ENCODE assay signal across 9 mouse cellular contexts in the genomic region with DNA sequence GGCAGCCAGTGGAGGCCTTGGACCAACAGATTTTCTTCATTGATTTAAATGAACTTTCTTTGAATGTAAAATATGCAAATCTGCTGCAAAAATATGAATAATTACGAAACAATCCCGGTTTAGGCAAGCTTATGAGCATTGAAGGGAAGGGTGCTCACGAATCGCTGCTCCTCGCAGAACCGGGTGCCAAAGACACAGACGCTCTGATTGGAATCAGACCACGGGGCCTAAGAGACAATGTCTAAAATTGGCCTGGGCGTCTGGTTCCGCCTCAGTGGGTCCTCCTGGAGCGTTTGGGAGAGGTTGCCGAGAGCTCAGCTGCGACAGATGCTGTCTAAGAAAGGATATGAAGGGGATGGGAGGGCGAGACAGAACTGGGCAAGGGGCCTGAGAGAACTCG. TPM values are rescaled to one million over a fixed set of nuclear protein-coding genes. Genes with fewer than 3 reads are reported as not detected.
A peak's percentile ranks its signal among the peaks of the same experiment; 100 is the strongest.
DNase-seq lines count a peak whose midpoint lies in the region; ATAC-seq and TF ChIP-seq lines count a peak whose summit lies in the region.
"Had no signal": no experiment of that assay in that cellular context is flagged by ENCODE, and none has a peak within 500 bp of the region (broad histone marks: within the 10 kb centered on the region; RNA-seq: fewer than 3 reads in every experiment).

No protein-coding gene starts in this region.

- H3K4me2 ChIP-seq in lung, postnatal 0 days (replicated peaks; ENCODE audit: low read depth, low read length) = no peak overlapping the region
- no peak overlapping the region for H3K4me2 ChIP-seq in hindbrain, embryonic 11.5 days (replicated peaks; ENCODE audit: low read depth, low read length)
- no peak overlapping the region for H3K4me2 ChIP-seq in stomach, embryonic 16.5 days (ENCODE audit: low read depth, low read length)
- H3K4me2 ChIP-seq: limb, embryonic 12.5 days had no signal

- 65% methylated on average over 15 of the region's 15 CpGs for WGBS in lung, postnatal 0 days
- 74% methylated on average over 15 of the region's 15 CpGs for WGBS in hindbrain, embryonic 11.5 days
- WGBS in stomach, embryonic 16.5 days = 75% methylated on average over 15 of the region's 15 CpGs

- H3K9me3 ChIP-seq in lung, postnatal 0 days (ENCODE audit: low read length) = no peaks in the 10 kb centered on the region
- no peaks in the 10 kb centered on the region for H3K9me3 ChIP-seq in hindbrain, embryonic 11.5 days (ENCODE audit: control insufficient read depth, low read length)
- no peaks in the 10 kb centered on the region for H3K9me3 ChIP-seq in stomach, embryonic 16.5 days (replicated peaks; ENCODE audit: control insufficient read depth, low read length)
- H3K9me3 ChIP-seq: limb, embryonic 12.5 days had no signal

- TF ChIP-seq EP300 in lung, postnatal 0 days (IDR thresholded peaks at IDR 0.05) = no peak

- 0 out of 2 replicates have a peak, but pooled peaks have one; percentile 14 for ATAC-seq in lung, postnatal 0 days
- no peak for ATAC-seq in hindbrain, embryonic 11.5 days (ENCODE audit: low FRiP score)
- ATAC-seq in stomach, embryonic 16.5 days (ENCODE audit: insufficient read depth, low FRiP score) = peak; percentile 45; the same call in 1 of the 2 replicates
- ATAC-seq: inflammation-experienced regulatory T-cells, adult 6 months had no signal

- peak; percentile 24 for DNase-seq in lung, postnatal 0 days (ENCODE audit: low spot score)
- no peak for DNase-seq in lung, postnatal 36 days
- no peak for DNase-seq in hindbrain, embryonic 11.5 days (ENCODE audit: low spot score)
- DNase-seq in left cerebral cortex, adult 11 months (ENCODE audit: low spot score) = peak; percentile 60
- no peak for DNase-seq in thymus, postnatal 0 days (ENCODE audit: low spot score)
- no peak for DNase-seq in cerebellum, adult 11-12 months

- no peak overlapping the region for H3K4me3 ChIP-seq in lung, postnatal 0 days (ENCODE audit: low read depth, low read length)
- H3K4me3 ChIP-seq in hindbrain, embryonic 11.5 days (ENCODE audit: low read depth, low read length) = no peak overlapping the region
- H3K4me3 ChIP-seq in stomach, embryonic 16.5 days (replicated peaks; ENCODE audit: low read length) = no peak overlapping the region
- H3K4me3 ChIP-seq: limb, embryonic 12.5 days had no signal

- H3K9ac ChIP-seq in lung, postnatal 0 days (replicated peaks; ENCODE audit: low read depth) = no peak overlapping the region
- H3K9ac ChIP-seq in hindbrain, embryonic 11.5 days (ENCODE audit: low read depth, low read length) = no peak overlapping the region
- no peak overlapping the region for H3K9ac ChIP-seq in stomach, embryonic 16.5 days (ENCODE audit: low read length)
- H3K9ac ChIP-seq: limb, embryonic 12.5 days had no signal

- no peaks in the 10 kb centered on the region for H3K4me1 ChIP-seq in lung, postnatal 0 days (ENCODE audit: insufficient read depth, low read depth, low read length)
- H3K4me1 ChIP-seq in hindbrain, embryonic 11.5 days (replicated peaks; ENCODE audit: control insufficient read depth, insufficient read depth, low read length) = no peaks in the 10 kb centered on the region
- H3K4me1 ChIP-seq in stomach, embryonic 16.5 days (ENCODE audit: control insufficient read depth, insufficient read depth, low read length) = no peaks in the 10 kb centered on the region
- H3K4me1 ChIP-seq: limb, embryonic 12.5 days had no signal

- H3K27me3 ChIP-seq in lung, postnatal 0 days (replicated peaks; ENCODE audit: insufficient read depth, low read length) = no peaks in the 10 kb centered on the region
- no peaks in the 10 kb centered on the region for H3K27me3 ChIP-seq in hindbrain, embryonic 11.5 days (ENCODE audit: control insufficient read depth, insufficient read depth, low read length)
- H3K27me3 ChIP-seq in stomach, embryonic 16.5 days (ENCODE audit: control insufficient read depth, insufficient read depth, low read length) = no peaks in the 10 kb centered on the region

- no peaks in the 10 kb centered on the region for H3K36me3 ChIP-seq in lung, postnatal 0 days (ENCODE audit: insufficient read depth, low read length)
- H3K36me3 ChIP-seq in hindbrain, embryonic 11.5 days (ENCODE audit: control insufficient read depth, insufficient read depth, low read length) = no peaks in the 10 kb centered on the region
- H3K36me3 ChIP-seq in stomach, embryonic 16.5 days (ENCODE audit: control insufficient read depth, insufficient read depth, low read length) = no peaks in the 10 kb centered on the region
- H3K36me3 ChIP-seq: limb, embryonic 12.5 days had no signal

- no peak overlapping the region for H3K27ac ChIP-seq in lung, postnatal 0 days (ENCODE audit: low read length)
- H3K27ac ChIP-seq in hindbrain, embryonic 11.5 days (ENCODE audit: low read depth, low read length) = 0 out of 2 replicates have a peak overlapping the region, but pooled peaks have one; percentile 4
- no peak overlapping the region for H3K27ac ChIP-seq in stomach, embryonic 16.5 days (ENCODE audit: low read length)
- H3K27ac ChIP-seq: limb, embryonic 12.5 days had no signal

- no peak for TF ChIP-seq CTCF in lung, postnatal 0 days (IDR thresholded peaks at IDR 0.05)

RNA-seq across cellular contexts. Expression of a gene that starts 42.0 kb away (rescaled TPM):
- polyA plus RNA-seq in lung, postnatal 0 days (2015; fragmentation: Nextera tagmentation; extraction: Ambion mirVana) = 1.5 and 1.8 TPM in 2 replicates
- polyA plus RNA-seq in hindbrain, embryonic 11.5 days (2014; fragmentation: Nextera tagmentation; extraction: Ambion mirVana) = 0.05 and 0.20 TPM in 2 replicates
- 4.9 and 5.8 TPM in 2 replicates for polyA plus RNA-seq in stomach, embryonic 16.5 days (2015; fragmentation: Nextera tagmentation; extraction: Ambion mirVana)
- 0.68 and 0.72 TPM in 2 replicates for polyA plus RNA-seq in thymus, postnatal 0 days (2015; fragmentation: Nextera tagmentation; extraction: Ambion mirVana)
- polyA plus RNA-seq: limb, embryonic 12.5 days had no signal

Comparison
In these comparisons a context has a peak if more than half of its experiments do, and no peak if none do; other contexts are left out.
1. DNase-seq: peak in lung, postnatal 0 days (single experiment) and left cerebral cortex, adult 11 months (single experiment); none in lung, postnatal 36 days (single experiment), hindbrain, embryonic 11.5 days (single experiment), thymus, postnatal 0 days (single experiment) and cerebellum, adult 11-12 months (single experiment).